Mouse (Mus musculus) heart, embryonic 16.5 days (tissue): ENCODE measurements around the gene Med25. TPM values are rescaled to one million over a fixed set of nuclear protein-coding genes. Genes with fewer than 3 reads are reported as not detected.

ENCODE experiments used
- ATAC-seq: fragments of 200-750 bp; cut with Nextera tagmentation; replicated peaks from 2 replicates; pipeline ENCODE4 v1.8.0; 2017; ENCODE audit warnings: moderate number of reproducible peaks; ENCODE audit not compliant: insufficient read depth, low FRiP score; ENCODE audit errors: extremely low read depth
- H3K27ac ChIP-seq: fragments of 300-500 bp; sonication (generic); 2 replicates; pipeline ENCODE4 v1.5.1; 2014; ENCODE audit warnings: mild to moderate bottlenecking, low read length, control low read depth, moderate library complexity
- H3K27me3 ChIP-seq: fragments of 300-500 bp; sonication (generic); 2 replicates; pipeline ENCODE4 v1.6.1; 2014; ENCODE audit warnings: low read length, mixed read lengths; ENCODE audit not compliant: control insufficient read depth, insufficient read depth
- H3K36me3 ChIP-seq: fragments of 300-500 bp; sonication (generic); 2 replicates; pipeline ENCODE4 v1.6.1; 2014; ENCODE audit not compliant: control insufficient read depth, insufficient read depth
- H3K4me1 ChIP-seq: fragments of 300-500 bp; sonication (generic); 2 replicates; pipeline ENCODE4 v1.6.1; 2014; ENCODE audit warnings: low read length, mixed read lengths; ENCODE audit not compliant: control insufficient read depth, insufficient read depth
- H3K4me2 ChIP-seq: fragments of 300-500 bp; sonication (generic); 2 replicates; pipeline ENCODE4 v1.6.1; 2014; ENCODE audit warnings: low read depth, mild to moderate bottlenecking, control low read depth, low read length
- H3K4me3 ChIP-seq: fragments of 300-500 bp; sonication (generic); 2 replicates; pipeline ENCODE4 v1.5.1; 2014; ENCODE audit warnings: mild to moderate bottlenecking, control low read depth, low read length
- H3K9ac ChIP-seq: fragments of 300-500 bp; sonication (generic); 2 replicates; pipeline ENCODE4 v1.6.1; 2014; ENCODE audit warnings: low read length, control low read depth
- H3K9me3 ChIP-seq: fragments of 300-500 bp; sonication (generic); replicated peaks from 2 replicates; pipeline ENCODE4 v1.6.1; 2016; ENCODE audit warnings: low read length; ENCODE audit not compliant: control insufficient read depth
- WGBS: fragments of 180-500 bp; shearing (Covaris S2); extraction: QIAGEN DNeasy Blood & Tissue Kit; methylation state at CpG from one replicate; pipeline ENCODE4 v1.1.7; 2014; 5-methylcytosine and 5-hydroxymethylcytosine counted together
- polyA plus RNA-seq: library from polyadenylated mRNA; unstranded; fragments of >200 nt; fragmentation: Nextera tagmentation; extraction: Ambion mirVana; gene quantifications from 2 replicates; pipeline ENCODE4 v1.2.1, GENCODE M21; 2015

Med25 gene
- polyA plus RNA-seq, 1 experiment from 2014 or later = 96.0 TPM

DNA sequence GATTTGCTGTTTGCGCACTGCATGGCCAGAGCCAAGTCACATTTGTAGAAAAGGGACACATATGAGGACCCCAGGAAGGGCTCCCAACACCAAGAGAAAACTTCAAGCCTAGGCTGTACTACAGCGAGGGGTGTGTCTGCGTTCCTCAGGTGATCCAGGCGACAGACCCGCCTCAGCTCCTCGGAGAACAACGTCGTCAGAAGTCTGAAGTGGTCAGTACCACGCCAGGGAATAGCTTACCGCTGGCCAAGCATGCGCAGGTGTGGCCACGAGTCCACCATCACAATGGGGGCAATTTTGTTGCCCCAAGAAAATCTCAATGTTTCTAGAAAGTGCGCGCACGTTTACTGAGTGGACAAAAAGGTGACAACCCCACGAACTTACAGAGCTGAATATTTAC is 24.0 kb downstream of the Med25 start:
- Histone ChIP-seq H3K36me3 (peaks cover 12% of the 10 kb centered on the region), H3K4me1 (peaks cover 56% of the 10 kb centered on the region), H3K9me3 (no peaks in the 10 kb centered on the region), H3K27ac (peak overlapping the region; percentile 100), H3K4me2 (peak overlapping the region; percentile 90), H3K4me3 (peak overlapping the region; percentile 94), H3K27me3 (no peaks in the 10 kb centered on the region), H3K9ac (peak overlapping the region; percentile 100)
- ATAC-seq = no peak
- 6% methylated on average over 16 of the region's 16 CpGs for WGBS

DNA sequence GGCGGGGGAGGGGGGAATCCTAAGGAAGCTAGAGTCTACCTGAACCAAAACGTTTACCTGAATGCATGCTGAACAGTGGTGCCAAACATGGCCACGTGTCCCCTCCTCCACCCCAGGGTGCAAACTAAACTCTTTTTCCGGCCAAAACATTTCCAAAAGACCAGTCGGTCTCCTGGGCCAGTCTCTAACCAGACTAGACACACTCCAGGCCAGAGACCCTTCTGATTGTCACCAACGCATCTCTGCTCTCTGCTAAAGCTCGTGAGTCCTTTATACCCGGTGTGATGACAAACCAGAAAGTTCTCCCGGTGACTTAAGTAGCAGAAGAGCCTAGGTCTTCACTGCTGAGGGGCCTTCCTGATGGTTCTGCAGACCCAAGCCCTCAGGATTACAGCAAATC is 24.7 kb downstream of the Med25 start:
- ATAC-seq = no peak
- Histone ChIP-seq H3K4me2 (peak overlapping the region; percentile 90), H3K36me3 (peaks cover 18% of the 10 kb centered on the region), H3K9me3 (no peaks in the 10 kb centered on the region), H3K4me3 (peak overlapping the region; percentile 94), H3K27ac (peak overlapping the region; percentile 100), H3K27me3 (no peaks in the 10 kb centered on the region), H3K4me1 (peaks cover 51% of the 10 kb centered on the region), H3K9ac (peak overlapping the region; percentile 100)
- 43% methylated on average over 9 of the region's 9 CpGs for WGBS

DNA sequence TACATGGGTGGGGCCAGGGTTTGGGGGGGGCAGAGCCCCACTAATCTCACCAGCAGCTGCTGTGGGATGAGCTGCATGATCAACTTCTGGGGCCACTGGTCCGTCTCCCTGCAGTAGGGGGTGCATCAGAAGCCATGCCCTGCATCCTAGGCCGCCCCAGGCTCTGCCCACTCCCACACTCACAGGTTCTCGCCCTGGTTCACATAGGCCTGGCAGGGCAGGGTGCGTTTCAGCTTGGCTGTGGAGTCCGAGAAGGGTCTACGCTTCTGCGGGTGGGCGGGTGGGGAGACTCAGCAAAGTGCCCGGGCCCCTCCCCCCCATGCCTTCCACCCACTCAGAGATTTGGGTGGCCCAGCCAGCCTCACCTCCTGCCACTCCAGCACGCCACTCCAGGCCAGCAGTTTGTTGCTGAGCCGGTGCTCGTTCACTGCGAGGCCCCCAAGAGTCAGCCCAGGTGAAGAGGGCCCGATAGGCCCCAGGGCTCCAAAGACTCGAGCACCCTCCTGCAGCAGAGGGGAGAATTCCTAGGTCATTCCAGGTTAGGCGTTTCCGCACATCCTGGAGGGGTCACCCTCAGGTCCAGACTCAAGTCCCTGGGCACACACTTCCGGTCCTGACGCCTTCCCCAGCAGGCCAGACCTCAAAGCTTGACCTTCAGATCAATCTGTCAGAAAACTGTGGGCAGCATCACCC is 25.4 kb downstream of the Med25 start:
- peaks cover 51% of the 10 kb centered on the region for H3K4me1 ChIP-seq
- no peak for ATAC-seq
- H3K9ac ChIP-seq = peak overlapping the region; percentile 100
- WGBS = 54% methylated on average over 19 of the region's 19 CpGs
- no peaks in the 10 kb centered on the region for H3K9me3 ChIP-seq
- H3K36me3 ChIP-seq = peaks cover 24% of the 10 kb centered on the region
- H3K4me3 ChIP-seq = peak overlapping the region; percentile 94
- peak overlapping the region; percentile 100 for H3K27ac ChIP-seq
- peak overlapping the region; percentile 90 for H3K4me2 ChIP-seq
- no peaks in the 10 kb centered on the region for H3K27me3 ChIP-seq

DNA sequence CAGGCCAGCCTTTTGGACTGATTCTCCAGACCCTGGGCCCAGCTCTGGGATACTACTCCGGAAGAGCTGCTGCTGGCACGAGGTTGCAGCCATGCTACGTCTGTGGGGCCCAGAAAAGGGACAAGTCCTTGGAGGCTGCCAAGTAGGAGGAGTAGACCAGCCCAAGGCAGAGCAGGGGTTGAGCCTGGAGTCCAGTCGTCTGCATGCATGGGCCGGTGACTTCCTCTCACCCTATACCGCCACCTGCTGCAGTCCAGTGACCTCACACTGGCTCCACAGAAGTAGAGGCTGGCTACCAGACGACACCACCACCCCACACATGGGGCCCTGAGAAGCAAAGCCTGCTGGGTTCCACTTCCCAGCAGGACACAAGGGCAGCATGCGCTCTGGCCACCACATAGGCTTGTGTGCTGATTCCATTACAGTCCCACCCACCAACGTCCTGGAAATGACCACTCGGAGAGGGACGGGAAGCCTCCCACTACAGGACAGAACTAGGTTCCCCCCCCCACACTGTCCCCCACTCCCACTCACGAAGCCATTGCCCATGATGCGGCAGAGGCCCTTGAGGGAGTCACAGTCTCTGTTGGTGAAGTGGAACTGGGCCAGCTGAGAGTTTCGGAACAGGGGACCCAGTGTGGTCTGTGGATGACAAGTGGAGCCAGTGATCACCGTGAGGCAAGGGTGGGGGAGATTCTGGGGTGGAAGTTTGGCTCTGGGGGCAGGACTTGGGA is 26.1 kb downstream of the Med25 start:
- Histone ChIP-seq H3K36me3 (peaks cover 26% of the 10 kb centered on the region), H3K4me2 (peak overlapping the region; percentile 90), H3K4me3 (peak overlapping the region; percentile 94), H3K27ac (peak overlapping the region; percentile 100), H3K9me3 (no peaks in the 10 kb centered on the region), H3K9ac (peak overlapping the region; percentile 60), H3K27me3 (no peaks in the 10 kb centered on the region), H3K4me1 (peaks cover 51% of the 10 kb centered on the region)
- peak; percentile 8 for ATAC-seq
- WGBS = 38% methylated on average over 15 of the region's 15 CpGs

DNA sequence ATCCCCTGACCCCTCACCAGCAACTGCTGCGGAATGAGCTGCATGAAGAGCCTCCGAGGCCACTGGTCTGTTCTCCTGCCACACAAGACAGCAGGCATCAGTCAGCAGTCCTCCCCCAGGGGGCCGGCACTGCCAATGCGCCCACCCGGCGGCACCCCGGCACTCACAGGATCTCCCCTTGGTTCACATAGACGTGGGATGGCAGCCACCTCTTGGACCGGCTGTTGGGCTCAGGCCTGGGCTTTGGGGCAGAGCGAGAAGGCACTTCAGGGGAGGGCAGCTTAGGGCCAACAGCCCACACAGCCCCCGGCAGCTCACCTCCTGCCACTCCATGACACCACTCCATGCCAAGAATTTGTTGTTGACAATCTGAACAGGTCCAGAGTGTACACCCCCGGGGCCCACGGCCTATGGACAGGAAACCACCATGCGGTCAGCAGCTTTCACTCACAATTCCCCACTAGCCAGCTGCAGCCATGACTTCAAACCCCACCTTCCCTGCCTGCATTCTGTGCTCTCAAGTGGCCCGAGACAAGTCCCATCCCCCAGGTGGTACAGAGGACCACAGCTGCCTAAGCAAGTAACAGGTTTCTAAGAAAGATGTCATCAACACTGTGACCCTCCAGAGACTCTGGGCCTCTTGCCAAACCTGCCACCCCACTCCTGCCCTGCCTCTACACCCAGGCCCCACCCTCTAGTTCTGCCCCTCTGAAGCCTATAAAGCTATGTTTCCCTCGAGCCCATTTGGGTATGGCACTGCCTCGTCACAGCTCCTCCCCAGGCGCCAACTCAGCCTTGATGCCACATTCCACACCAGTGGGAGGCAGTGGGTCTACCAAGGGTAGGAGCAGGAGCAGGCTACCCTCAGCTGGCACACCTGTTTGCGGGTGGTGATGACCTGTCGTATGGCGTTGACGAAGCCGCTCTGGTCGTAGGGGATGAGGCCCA is 27.6 kb downstream of the Med25 start:
- Histone ChIP-seq H3K4me1 (peaks cover 46% of the 10 kb centered on the region), H3K9me3 (no peaks in the 10 kb centered on the region), H3K27ac (peak overlapping the region; percentile 100), H3K9ac (peak overlapping the region; percentile 39), H3K4me2 (peak overlapping the region; percentile 20), H3K27me3 (no peaks in the 10 kb centered on the region), H3K36me3 (peaks cover 26% of the 10 kb centered on the region), H3K4me3 (no peak overlapping the region)
- 61% methylated on average over 24 of the region's 24 CpGs for WGBS
- ATAC-seq = no peak

DNA sequence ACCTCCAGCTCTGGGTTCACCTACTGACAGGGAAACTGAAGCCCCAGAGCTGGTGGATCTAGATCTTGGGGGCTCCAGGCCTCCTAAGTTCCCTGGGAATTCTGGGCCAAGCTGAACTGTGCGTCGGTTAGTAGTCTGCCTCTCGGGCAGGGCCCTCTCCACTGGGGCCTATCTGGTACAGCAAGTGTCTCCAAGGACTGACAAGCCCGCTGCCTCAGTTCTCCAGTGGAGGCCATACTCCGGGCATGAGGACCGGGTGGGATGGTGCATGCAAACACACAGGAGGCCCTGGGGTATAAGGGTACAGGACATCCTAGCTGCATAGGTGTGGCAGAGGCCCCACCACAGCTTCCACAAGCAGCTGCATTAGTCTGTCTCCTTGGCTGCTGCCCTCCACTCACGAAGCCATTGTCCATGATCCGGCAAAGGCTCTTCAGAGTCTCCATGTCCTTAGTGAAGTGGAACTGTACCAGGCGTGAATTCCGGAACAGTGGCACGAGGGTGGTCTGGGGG is 28.5 kb downstream of the Med25 start:
- Histone ChIP-seq H3K9ac (peak overlapping the region; percentile 39), H3K27me3 (no peaks in the 10 kb centered on the region), H3K36me3 (peaks cover 26% of the 10 kb centered on the region), H3K4me3 (no peak overlapping the region), H3K9me3 (no peaks in the 10 kb centered on the region), H3K4me2 (no peak overlapping the region), H3K27ac (peak overlapping the region; percentile 100), H3K4me1 (peaks cover 46% of the 10 kb centered on the region)
- 85% methylated on average over 11 of the region's 11 CpGs for WGBS
- no peak for ATAC-seq

DNA sequence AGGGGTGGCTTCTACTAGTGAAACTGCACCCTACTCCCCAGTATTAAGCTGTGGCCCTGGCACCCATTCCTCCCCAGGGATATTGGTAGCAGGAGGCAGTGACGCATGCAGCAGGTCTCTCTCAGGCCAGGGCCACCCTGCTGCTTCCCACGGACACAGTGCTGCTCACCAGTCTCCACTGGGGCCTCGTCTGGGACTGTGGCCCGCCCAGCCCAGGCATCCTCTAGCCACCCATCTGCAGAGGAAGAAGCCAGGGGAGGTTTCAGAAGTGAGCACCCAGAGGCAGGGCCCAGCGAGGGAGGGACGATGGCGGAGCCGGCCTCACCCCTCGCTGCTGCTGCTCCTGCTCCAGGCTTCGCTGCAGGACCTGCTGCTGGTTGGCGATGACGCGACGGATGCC is 29.3 kb downstream of the Med25 start:
- 82% methylated on average over 14 of the region's 14 CpGs for WGBS
- Histone ChIP-seq H3K4me1 (peaks cover 42% of the 10 kb centered on the region), H3K27ac (no peak overlapping the region), H3K27me3 (no peaks in the 10 kb centered on the region), H3K36me3 (peaks cover 26% of the 10 kb centered on the region), H3K4me3 (no peak overlapping the region), H3K9me3 (no peaks in the 10 kb centered on the region), H3K9ac (no peak overlapping the region), H3K4me2 (no peak overlapping the region)
- no peak for ATAC-seq

DNA sequence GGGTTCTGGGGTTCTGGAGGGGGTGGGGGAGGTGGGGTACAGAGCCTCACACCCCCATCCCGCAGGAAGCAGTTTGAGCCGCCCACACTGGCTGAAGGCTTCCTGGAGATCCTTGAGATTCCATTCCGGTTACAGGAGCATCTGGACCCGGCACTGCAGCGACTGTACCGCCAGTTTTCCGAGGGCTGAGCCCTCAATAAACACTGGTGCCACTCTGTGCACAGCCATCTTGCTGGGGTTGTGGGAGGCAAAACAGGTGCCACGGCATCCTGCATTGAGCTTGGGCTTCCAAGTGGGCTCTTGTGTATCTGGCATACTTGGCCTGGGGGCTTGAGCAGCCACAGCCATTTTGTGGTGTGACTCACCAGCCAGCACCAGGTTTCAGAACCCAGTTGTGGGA is 30.1 kb downstream of the Med25 start:
- peaks cover 38% of the 10 kb centered on the region for H3K4me1 ChIP-seq
- H3K4me3 ChIP-seq = no peak overlapping the region
- no peak overlapping the region for H3K9ac ChIP-seq
- H3K4me2 ChIP-seq = no peak overlapping the region
- no peaks in the 10 kb centered on the region for H3K9me3 ChIP-seq
- ATAC-seq = no peak
- H3K27me3 ChIP-seq = no peaks in the 10 kb centered on the region
- no peak overlapping the region for H3K27ac ChIP-seq
- 75% methylated on average over 8 of the region's 8 CpGs for WGBS
- H3K36me3 ChIP-seq = peaks cover 26% of the 10 kb centered on the region
